Mouse (Mus musculus) stomach, adult 2 months (tissue): ENCODE measurements around the gene Rpl10a. TPM values are rescaled to one million over a fixed set of nuclear protein-coding genes. Genes with fewer than 3 reads are reported as not detected.

ENCODE experiments used
- polyA plus RNA-seq: library from polyadenylated mRNA; depleted of rRNA; stranded (reverse); fragments of >200 nt; gene quantifications from 2 replicates; pipeline ENCODE4 v1.2.3, GENCODE M21; 2012; rRNA removed

The Rpl10a gene
- polyA plus RNA-seq: 1,443 and 1,665 TPM in 2 replicates

DNA sequence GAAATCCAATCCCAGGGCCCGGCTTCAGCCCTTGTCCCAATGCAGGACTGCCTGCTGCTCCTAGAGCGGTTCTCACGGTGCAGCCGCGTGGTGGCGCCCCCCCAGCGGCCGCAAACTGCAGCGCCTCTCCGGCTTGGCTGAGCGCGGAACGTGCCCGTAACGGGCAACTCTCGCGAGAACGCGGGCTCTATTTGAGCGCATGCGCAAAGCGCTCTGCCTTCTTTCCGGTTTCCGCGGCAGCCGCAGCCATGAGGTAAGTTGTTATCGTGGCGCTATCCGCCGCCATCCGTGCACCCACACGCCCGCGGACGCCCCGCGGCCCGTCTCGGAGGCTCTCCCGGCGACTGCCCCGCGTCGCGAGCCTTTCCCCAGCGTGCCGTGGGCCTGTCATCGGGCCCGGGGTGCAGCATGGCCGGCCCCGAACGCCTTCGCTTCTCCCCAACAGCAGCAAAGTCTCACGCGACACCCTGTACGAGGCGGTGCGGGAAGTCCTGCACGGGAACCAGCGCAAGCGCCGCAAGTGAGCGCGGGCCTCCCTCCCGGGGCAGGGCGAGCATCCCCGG is at the start of gene Rpl10a:
Gene Rpl10a, plus strand, starts transcription at position 106 of the 563 bp plus-strand sequence.

GRCm38 (mm10) chr17:28313212-28313879 is 14.9 kb upstream of the Rpl10a start, which contains the start of gene Fance:
Gene Fance, plus strand, starts transcription at chr17:28313519.

GRCm38 (mm10) chr17:28350466-28351352 is 22.4 kb downstream of the Rpl10a start, which contains the start of gene Tead3:
Gene Tead3, minus strand, starts transcription at chr17:28350817.

DNA sequence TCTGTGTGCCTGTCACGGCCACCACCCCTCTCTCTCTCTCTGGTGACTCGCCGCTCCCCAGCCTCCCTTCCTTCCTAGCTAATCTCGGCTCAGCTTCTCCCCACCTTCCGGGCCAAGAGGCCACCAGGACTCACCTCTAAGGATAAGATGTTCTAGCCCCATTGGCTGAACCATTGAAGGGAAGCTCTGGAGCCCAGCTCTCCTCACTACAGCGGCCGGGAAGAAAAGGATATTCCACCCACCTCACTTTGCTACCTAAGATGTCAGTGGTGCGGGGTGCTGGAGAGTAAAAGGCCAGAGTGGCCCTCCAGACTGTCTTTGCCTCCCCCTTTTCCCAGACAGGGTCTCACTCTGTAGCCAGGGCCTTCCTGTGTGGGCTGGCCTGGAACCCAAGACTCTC is 36.9 kb downstream of the Rpl10a start, which contains the start of gene Tulp1:
Gene Tulp1, minus strand, starts transcription at position 101 of the 400 bp plus-strand sequence.

Other genes with a start within 250 kb of the Rpl10a start
- 0.68 and 1.00 TPM in 2 replicates for gene Tcp11, start 247.8 kb upstream of the Rpl10a start, polyA plus RNA-seq
- 0.42 and 1.0 TPM in 2 replicates for gene Scube3, start 186.3 kb upstream of the Rpl10a start, polyA plus RNA-seq
- gene Zfp523, start 151.3 kb upstream of the Rpl10a start, polyA plus RNA-seq: 39.0 and 39.4 TPM in 2 replicates
- gene Def6, start 120.7 kb upstream of the Rpl10a start, polyA plus RNA-seq: 4.4 and 6.3 TPM in 2 replicates
- 54.9 and 58.3 TPM in 2 replicates for gene Ppard, start 95.8 kb upstream of the Rpl10a start, polyA plus RNA-seq
- gene Fance, start 15.0 kb upstream of the Rpl10a start, polyA plus RNA-seq: 10.3 and 13.1 TPM in 2 replicates
- gene Tead3, start 22.3 kb downstream of the Rpl10a start, polyA plus RNA-seq: 28.1 and 33.5 TPM in 2 replicates
- 0.71 and 0.75 TPM in 2 replicates for gene Tulp1, start 36.8 kb downstream of the Rpl10a start, polyA plus RNA-seq
- 7.3 and 8.3 TPM in 2 replicates for gene Fkbp5, start 189.1 kb downstream of the Rpl10a start, polyA plus RNA-seq
- gene Armc12, start 202.3 kb downstream of the Rpl10a start, polyA plus RNA-seq: not detected in 2 replicates
- 0.65 TPM in 1 of 2 replicates, not detected in the other for gene Clpsl2, start 220.9 kb downstream of the Rpl10a start, polyA plus RNA-seq
- 178,753 and 264,200 TPM in 2 replicates for gene Clps, start 232.3 kb downstream of the Rpl10a start, polyA plus RNA-seq
- 3.2 and 3.7 TPM in 2 replicates for gene Lhfpl5, start 247.2 kb downstream of the Rpl10a start, polyA plus RNA-seq